Mouse (Mus musculus): ENCODE results near the gene Cnpy1.

Gene Cnpy1

GRCm38 (mm10) chr5:28245574-28245973 lies at the start of gene Cnpy1:
Gene Cnpy1 (minus strand): TSS chr5:28245806.
- no peak for DNase-seq

DNA sequence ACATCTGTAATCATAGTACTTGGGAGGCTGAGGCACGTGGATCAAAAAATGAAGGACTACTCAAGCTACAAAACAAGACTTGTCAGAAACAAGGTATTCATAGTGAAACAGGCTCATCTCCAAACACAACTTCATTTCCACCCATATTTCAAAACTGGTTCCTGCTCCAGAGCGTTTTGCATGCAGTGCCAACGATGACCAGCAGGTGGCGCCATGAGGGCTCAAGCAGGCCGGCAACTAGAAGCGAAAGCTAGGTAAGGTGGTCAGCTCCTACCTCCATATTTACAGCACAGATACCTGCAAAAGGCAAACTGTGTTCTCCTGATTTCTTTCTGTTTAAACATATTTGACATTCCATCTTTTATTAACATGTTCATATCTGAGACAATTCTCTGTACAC lies 48.4 kb upstream of the Cnpy1 start:
- peak; percentile 94 for DNase-seq

DNA sequence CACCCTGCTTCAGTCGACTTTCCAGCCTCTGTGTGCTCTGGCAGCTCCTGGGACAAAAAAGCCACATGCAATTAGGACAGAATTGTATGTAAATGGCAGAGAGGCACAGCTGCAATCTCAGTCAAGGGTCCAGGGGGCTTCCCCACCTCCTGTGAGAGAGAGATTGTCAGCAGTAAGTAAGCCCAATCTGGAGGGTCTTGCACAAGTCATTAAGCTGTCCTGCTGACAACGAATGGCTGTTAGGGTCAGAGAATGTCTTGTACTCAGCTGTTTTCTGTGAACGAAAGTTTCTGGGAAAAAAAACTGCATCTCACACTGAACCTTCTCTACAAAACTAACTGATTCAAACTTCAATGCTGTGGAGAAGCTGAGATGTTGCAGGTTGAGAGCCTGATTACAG lies 46.7 kb upstream of the Cnpy1 start:
- no peak for DNase-seq

DNA sequence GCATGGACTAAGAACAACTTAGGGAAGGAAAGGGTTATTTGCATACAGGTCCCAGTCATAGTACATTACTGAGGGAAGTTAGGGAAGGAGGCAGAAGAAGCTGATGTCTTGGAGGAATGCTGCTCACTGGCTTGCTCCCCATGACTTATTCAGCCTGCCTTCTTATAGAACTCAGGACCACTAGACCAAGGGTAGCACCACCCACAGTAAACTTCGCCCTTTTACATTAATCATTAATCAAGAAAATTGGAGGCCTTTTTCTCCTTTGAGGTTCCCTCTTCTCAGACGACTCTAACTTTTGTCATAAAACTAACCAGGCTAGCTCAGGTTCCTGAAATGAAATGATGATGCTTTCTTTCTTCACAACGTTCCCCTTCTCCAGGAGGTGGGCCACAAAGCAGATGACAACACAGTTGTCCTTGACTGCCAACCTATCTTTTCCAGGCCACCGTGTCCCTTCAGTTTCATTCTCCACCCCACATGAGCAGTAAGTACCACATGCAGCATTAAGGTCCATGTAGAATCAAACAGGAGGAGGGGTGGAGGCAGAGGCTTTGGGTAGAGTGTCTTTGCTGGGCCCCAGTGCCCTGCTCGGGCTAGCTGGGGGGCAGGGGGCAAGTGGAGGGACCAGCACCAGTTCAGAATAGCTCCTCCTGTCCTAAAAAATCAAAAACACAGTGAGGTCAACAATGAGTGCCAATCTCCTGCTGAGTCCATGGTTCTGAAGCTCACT lies 45.7 kb upstream of the Cnpy1 start:
- no peak for DNase-seq

- DNase-seq: no peak
Observed at GRCm38 (mm10) chr5:28290630-28291029, 45.0 kb upstream of the Cnpy1 start.

DNA sequence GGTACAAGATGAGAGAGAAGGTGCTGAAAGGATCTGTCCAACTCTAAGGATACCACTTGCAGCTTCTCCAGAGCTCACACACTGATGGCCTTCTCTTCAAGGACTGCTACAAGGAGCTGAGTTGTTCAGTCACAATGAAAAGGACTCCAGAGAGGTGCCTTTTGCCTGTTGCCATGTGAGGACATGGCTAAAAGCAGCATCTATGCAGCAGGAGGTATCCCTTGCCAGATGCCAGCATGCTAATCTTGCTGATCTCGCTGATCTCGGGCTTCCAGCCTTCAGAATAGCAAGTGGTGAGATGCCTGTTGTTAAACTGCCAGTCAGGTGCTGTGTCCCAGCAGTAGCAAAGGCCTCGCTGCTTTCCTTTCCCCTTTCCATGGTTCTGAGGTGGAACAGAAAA lies 43.5 kb upstream of the Cnpy1 start:
- no peak for DNase-seq

DNA sequence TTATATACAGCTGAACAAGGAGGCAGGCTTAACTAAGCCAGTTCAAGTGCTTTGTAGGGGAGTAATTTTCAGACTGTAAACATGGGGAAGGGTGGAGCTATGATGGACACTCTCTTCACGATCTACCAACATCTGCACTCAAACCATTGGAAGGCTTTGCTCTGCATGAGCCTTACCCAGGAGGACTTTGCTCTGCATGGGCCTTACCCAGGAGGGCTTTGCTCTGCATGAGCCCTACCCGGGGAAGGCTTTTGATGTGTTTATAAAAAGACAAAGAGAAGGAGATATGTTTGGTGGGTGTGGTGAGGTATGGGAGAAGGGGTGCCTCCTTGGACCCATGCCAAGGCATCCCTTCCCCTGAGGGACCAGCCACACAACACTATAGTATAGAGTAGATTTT lies 31.7 kb upstream of the Cnpy1 start:
- no peak for DNase-seq

GRCm38 (mm10) chr5:28272836-28273235 lies 27.2 kb upstream of the Cnpy1 start:
- no peak for DNase-seq

GRCm38 (mm10) chr5:28269469-28269991 lies 23.9 kb upstream of the Cnpy1 start:
- no peak for DNase-seq

DNA sequence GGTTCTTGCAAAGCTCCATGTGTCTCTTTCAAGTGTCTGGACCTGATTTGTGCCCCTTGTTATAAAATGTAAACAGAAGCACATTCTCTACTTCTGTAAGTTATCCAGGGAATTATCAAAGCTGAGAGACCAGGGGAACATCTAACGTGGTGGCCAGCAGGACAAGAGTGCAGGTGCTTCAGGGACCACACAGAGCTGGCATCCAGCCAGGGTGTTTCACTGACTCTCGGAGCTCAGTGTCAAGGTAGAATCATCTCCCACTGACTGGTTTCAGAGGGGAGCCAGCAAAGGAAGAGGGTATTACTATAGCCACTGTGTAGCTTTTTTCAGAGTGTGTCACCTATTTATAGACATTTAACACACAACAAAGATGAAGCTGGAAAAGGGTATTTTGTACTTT lies 22.0 kb upstream of the Cnpy1 start:
- DNase-seq: no peak

GRCm38 (mm10) chr5:28265653-28266052 lies 20.0 kb upstream of the Cnpy1 start:
- DNase-seq: no peak

DNA sequence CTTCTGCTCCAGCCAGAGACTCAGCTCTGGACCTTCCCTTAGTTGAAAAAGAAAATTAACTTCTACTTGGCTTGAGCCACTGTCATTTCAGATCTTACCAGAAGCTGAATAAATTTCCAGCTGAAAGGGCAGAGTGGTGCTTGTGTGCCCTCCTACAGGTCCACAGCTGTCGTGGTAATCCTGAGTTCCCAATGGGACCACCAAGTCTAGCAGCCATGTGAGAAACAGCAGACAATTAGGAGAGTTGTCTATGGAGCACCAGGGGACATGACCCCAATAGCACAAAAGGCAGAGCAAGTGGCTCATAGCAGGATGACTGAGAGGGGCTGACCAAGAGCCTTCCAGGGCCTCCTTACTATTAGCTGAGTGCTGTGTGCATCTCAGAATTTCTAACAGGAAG lies 18.2 kb upstream of the Cnpy1 start:
- no peak for DNase-seq

DNA sequence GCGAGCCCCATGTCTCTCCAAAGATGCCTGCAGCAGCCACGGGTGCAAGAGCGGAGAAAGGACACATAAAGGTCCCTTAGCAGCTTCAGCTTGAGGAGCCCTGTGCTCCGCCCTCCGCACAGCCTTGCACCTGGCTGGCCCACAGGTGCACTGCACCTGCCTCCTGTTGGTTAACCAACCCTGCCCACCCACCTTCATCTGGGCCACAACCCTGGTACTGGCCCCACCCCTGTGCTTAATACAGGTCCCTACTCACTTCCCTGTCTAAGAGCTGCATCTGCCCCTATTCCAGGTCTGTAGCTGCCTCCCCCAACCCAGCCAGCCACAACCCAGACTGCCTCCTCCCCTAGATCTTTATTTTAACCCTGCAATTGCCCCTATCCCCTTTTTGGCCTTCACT lies 16.5 kb upstream of the Cnpy1 start:
- DNase-seq: no peak

- no peak for DNase-seq
Observed at GRCm38 (mm10) chr5:28259939-28260338, 14.3 kb upstream of the Cnpy1 start.

- DNase-seq: no peak
Observed at GRCm38 (mm10) chr5:28259385-28259784, 13.8 kb upstream of the Cnpy1 start.

DNA sequence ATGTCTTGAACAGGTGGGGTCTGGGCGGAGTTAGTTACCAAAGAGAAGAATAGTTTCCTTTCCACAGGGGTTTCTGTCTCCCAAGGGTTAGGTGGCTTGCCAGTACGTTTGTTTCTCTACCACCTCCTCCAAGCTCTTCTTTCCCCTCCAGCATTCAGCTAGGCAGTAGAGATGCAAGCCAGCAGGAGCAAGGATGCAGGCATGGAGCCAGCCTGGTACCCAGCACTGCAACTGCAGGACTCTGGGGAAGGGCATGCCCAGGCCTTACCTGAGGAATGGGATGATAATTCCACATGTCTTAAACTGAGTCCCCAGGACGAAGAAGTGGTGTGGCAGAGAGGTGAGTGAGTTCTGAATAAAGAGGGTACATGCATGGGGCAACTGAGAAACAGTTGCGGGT lies 12.2 kb upstream of the Cnpy1 start:
- no peak for DNase-seq

- DNase-seq: no peak
Observed at GRCm38 (mm10) chr5:28252999-28253398, 7.4 kb upstream of the Cnpy1 start.

DNA sequence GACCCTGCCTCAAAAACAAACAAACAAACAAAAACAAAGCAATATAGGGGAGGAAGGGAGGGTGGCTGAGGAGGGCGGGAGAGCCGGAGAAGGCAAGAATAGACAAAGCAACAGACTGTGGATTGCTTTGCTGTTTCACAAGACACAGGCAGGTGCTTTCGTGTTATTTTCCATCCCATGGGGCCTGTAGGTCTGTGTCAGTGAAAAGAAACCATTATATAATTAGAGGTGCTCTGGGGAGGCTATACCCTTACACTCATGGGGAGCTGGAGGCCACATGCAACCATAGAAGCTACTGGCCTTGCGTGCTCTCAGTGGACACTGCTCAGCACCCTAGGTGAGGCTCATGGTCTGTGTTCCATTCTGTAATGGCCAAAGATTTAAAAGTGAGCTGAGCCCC lies 6.7 kb upstream of the Cnpy1 start:
- no peak for DNase-seq

GRCm38 (mm10) chr5:28251211-28251764 lies 5.7 kb upstream of the Cnpy1 start:
- DNase-seq: peak; percentile 48

DNA sequence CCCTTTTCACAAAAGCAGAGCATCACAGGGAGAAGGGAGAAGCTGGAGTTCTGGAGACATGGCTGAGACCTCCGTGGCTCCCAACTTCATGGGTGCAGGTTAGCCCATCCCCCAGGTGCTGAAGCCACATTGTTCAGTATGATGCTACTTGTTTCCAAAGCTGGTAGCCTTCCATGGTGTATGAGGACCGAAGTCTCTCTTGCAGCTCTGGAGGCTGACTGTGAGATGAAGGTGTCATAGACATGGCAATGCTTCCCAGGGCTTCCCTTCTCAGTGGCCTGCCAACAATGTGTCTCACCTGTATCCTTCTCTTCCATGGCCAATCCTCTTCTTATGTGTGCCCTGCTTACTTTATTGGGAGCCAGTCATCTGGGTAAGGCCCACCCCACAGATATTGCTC lies 4.9 kb upstream of the Cnpy1 start:
- DNase-seq: no peak

DNA sequence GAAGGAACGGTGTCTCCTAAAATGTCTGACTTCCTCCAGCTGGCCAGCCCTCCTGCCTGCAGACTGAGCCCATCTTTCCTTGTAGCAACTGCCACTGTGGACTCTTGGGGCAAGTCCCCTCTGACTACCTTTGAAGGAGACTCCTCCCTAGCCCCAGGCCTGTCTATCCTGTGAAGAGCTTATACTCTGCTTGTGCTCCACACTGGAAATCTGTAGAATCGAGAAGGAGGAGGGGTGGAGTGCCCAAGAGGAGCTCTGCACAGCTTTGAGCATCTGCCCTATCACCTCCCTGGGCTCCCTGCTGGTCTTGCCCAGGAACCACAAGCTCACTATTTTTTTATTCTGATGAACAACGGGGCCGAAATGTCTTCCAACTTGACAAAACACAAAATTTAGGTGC lies 485 bp downstream of the Cnpy1 start:
- no peak for DNase-seq

DNA sequence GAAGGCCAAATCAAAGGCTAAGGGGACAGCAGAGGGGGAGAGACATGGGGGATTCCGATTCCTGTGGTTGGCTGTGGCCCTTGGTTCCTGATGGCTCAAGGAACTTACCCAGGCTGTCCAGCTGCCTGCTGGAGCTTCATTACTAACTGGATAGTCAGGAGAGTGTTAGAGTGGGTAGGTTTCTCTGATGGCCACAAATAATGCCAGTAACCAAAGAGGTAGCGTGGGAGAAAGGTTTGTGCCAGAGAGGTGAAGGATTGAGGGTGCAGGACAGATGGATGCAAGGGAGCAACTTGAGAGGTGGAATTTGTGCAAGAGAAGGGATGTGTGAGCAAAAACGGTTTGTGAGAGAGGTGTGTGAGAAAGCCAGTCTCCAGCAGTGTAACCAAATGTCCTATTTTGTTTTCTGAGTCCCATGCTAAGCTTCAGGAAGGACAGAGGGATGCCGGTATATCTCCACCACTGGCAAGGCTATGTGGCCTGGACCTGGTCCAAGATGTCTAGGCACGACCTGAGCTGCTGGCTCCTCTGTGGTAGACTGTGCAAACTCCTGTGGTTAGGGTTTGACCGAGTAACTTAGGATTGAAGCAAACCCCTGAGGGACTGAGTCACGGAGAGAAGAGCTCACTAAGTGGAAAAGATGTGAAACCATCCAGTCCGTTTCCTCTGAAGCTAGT lies 2.0 kb downstream of the Cnpy1 start:
- DNase-seq: no peak

DNA sequence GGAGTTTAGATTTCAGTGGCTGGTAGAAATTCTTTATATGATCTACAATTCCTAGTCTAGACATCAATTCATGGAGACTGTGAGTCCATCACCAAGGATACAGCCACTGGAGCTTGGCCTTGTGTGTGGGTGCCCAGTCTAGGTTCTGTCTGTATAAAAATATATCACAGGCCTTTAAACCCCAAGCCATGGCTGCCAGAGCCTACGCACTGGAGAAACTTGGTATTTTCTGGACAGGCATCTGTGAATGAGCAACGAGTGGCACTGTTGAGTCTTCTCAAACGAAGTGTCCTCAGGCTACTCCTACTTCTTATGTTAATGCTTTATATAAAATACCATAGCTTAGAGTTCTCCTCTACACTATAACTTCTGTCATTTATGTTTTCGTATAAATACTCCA lies 4.2 kb downstream of the Cnpy1 start:
- no peak for DNase-seq

GRCm38 (mm10) chr5:28239829-28240228 lies 5.8 kb downstream of the Cnpy1 start:
- DNase-seq: no peak

All from right cerebral cortex, postnatal 4 days (tissue).